Mouse (Mus musculus) neural tube, embryonic 10.5 days (tissue): ENCODE results near the gene Map4k3.
A peak's percentile ranks its signal among the peaks of the same experiment; 100 is the strongest.
"Not testable (repeated sequence)": the region's sequence is repeated elsewhere in the genome, so short reads cannot be mapped to it uniquely, and the experiment has no call there.

Experiments used
- DNase-seq: peaks from one replicate; pipeline ENCODE4 v3.0.0-alpha.2; 2017; ENCODE audit warnings: low spot score; ENCODE audit errors: extremely low spot score

The Map4k3 gene

DNA sequence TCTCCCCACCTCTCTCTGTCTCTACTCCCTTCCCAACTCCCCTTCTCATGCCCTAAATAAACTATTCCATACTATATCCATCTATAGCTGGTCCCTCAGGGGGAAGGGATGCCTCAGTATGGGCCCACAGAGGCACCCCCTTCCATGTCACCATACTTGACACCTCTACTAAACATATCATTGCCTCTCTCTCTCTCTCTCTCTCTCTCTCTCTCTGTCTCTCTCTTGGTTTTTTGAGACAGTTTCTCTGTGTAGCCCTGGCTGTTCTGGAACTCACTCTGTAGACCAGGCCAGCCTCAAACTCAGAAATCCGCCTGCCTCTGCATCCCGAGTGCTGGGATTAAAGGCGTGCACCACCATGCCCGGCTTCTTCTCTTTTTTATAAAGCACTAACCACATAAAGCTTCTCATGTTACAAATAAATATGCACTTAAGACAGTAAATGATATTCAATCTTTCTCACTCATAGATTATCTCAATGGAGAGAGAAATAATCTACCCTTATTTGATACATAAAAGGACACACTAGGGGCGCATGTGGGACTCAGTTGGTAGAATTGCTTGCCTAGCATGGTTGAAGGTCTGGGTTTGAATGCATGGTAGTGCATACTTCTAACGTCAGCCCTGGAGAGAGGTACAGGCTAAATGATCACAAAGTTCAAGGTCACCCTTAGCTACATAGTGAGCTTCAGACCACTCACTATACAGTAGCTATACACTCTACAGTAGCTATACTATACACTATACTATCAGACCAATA, 159.3 kb downstream of the Map4k3 start:
- DNase-seq = no peak

DNA sequence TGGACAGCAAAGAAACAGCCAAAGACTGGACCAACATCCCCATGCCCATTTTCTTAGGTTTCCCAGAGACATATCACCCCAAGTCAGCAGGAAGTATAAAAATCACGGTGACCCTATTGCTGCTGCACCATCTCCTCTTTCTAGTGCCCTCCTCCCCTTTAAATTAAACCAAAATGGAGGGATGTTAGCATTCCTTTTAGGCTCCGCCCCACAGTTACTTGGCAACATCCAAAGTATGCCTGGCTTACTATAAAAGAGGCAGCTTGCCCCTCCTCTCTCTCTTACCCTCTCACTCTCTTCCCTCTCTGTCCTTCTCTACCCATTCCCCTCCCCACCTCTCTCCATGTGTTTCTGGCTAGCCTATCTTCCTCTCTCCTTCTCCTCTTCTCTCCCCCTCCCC, 159.8 kb downstream of the Map4k3 start:
- no peak for DNase-seq

DNA sequence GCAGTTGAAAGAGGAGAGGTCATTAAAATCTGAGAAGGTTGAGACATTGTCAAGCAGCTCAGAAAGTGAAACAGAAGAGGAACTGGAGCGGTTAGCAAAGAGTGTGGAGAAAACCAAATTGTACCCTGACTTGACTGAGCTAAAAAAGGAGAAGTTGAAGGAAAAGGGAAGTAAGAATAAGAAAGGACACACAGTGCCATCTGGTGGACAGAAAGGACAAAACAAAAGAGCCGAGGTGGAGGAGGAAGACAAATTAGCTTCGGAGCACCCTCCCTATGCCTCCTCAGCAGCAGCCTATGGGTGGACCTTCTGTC, 163.7 kb downstream of the Map4k3 start:
- no peak for DNase-seq

DNA sequence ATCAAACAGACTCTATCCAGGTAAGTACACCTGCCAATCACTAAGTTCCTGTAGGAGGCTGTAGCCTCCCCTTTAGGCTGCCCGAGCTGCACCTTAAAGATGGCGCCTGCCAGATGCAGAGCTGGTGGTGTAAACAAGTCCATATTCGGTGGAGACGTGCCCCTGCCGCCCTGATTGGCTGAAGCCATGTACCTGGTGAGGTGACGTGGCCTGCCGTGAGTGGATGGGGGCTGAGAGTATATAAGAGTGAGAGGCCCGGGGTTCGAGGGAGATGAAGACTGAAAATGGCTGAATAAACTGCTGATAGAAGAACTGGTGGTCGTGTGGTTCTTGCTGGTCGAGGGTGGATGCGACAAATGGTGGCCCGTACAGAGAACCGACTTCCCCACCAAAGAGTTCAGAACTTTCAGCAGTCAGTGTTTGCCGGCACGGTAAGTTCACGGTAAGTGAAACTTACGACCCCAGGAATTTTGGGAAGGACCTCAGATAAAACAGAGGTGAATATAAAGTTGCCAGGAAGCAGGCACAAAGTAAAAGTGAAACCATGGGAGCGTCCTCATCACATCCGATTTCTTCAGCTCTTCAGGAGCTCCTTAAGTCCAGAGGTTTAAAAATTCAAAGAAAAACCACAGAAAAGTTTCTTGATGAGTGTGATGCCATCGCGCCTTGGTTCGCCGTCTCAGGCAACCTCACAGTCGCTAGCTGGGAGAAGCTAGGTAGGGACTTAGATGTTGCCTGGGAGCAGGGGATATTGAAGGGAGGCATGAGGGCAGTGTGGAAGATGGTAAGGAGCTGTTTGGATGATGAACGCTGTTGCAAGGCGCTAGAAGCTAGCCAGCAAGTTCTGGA, 164.3 kb downstream of the Map4k3 start:
- not testable (repeated sequence) for DNase-seq

DNA sequence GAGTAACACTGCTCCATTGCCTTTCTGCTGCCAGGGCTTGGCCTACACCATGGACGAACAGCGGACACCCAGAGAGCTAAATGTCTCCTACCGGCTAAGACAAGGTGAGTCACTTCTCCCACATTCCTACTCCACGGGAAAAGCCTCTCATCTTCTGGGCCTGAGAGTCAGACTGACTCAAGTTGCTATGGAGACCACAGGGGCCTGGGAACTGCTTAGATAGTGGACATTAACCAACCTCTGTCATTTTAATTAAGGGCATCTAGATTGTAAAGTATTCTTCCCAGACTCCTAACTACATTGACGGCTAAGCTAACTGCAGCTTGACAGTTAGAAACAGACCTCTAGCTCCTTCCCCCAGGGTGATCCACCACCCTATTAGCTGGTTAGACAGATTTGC, 165.5 kb downstream of the Map4k3 start:
- no peak for DNase-seq

DNA sequence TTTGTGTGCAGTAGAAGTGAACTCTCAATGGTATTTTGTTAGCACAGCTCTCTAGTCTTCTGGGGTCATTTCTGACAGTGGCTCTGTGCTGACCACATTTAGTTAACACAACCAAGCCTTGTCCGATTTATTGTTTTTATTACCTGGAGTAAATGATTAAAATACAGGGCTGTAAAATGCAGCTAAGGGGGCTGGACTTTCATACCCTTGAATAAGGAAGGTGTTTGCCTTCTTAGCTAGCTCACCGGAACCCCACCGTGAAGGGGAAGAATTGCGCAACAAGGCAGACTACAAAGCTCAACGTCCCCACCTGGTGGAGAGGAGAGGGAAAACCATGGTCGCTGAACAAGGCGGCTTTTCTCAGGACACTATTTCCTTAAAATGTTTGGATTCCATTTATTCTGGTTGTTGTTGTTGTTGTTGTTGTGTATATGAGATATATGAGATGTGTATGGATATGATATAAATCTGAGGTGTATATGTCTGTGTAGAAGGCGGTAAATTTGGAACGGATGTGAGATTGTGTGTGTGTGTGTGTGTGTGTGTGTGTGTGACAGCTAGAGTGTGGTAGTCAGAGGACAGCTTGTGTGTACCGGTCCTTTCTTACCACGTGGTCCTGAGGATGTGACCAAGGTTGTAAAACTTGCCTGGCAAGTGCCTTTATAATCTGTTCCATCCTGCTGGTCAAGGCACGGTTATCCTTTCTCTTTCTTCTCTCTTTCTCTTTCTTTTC, 167.4 kb downstream of the Map4k3 start:
- peak; percentile 66 for DNase-seq

DNA sequence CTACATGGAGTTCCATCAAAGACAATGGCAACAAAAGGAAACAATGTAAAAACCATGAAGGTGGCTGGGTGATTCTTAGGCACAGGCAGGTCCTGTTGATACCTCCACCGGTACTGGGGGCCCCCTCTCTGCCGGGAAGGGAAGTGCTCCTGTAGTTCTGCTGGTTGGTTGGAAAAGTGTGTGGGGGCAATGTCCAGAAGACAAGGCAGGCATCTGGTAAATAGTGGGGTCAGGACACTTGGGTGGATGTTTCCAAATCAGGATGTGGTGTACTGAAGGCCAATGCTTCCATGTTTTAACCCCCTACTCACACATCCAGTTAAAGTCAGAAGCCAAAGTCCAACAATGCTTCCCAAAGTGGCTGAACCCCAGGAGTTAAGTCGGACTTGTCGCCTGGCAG, 168.5 kb downstream of the Map4k3 start:
- DNase-seq = no peak

DNA sequence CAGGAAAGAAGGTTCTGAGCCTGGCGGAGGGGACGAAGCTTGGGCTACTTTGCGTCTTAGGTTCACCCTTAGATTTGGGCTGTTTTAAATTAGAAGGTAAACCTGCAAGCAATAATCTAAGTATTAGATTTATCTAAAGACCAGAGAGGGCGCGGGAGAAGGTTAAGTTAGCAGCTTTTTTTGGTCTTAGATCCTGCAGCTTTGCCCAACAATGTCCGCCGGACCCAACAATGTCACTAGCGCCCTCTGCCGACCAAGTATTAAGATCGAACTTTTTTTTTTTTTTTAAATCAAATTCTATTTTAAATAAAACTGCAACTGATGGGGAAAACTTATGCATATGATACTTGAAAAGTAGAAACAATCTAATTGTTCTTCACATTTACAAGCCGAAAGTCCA, 169.2 kb downstream of the Map4k3 start:
- no peak for DNase-seq

DNA sequence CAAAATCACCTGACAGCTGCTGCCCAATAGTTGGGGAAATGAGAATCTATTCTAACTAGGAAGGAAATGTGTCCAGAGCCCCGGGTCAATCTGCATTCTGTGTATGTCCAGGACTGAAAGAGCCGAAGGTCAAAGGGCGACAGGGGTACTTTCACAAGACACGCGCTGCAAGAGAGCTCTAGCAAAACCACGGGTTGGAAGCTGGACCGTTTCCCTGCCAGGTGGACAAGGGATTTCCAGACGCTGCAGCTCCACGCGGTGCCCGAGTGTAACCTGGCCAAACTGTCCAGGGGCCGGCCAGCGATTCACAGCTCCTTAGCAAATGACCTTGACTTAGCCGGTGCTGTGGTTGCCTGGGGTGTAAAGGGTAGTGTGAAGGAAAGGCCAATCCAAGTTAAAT, 169.7 kb downstream of the Map4k3 start:
- no peak for DNase-seq

DNA sequence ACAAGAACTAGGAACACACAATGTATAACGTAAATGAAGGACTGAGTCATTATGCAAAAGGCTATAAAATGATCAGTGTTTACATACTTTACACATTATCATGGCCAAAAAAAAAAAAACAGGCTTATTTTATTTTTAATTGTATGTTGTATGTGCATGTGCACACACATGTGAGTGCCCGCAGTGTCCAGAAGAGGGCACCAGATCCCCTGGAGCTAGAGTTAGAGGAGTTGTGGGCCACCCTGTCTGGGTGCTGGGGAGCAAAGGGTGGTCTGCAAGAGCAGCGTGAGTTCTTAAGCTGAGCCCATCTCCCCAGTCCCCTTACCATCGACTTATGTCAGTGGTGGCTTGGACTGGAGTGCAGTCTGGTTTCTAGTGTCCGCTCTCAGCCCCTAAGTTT, 170.8 kb downstream of the Map4k3 start:
- no peak for DNase-seq

DNA sequence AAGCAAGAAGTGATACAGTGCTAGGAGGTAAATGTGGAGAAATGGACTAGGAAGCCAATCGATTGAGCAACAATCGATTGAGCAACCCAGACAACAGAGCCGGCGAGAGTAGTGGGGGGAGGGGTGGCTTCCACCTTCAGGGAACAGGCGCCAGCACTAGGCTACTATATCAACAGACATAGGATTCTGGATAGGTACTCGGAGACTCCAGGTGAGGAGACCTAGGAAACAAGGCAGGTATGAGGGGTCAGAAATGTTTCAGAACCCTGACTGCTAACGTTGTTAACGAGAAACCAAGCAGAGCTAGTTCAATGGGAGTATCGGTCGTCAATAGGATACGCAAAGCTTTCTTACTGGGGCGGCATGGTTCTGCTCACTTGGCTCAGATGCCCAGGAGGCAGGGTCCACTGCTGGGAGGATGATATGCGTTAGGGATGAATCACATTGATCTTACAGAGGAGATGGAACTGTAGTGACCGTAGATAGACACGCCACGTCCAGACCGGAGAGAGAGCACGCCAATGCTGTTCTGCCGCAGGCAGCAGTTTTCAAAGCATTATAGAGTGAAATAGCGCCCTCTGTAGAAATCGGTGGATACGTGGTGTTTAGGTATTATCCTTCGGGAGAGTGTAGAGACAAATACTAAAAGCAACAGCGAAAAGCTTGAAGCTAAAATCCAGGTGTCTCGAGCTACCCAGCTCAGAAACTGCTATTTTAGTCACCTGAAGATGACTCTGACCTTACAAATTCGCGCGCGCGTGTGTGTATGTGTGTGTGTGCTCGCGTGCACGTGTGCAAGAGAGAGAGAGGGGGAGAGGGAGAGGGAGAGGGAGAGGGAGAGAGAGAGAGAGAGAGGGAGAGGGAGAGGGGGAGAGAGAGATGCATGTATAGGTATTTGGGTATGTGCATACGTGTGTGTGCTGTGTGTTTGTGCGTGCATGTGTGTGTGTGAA, 174.7 kb downstream of the Map4k3 start:
- DNase-seq = peak; percentile 75

DNA sequence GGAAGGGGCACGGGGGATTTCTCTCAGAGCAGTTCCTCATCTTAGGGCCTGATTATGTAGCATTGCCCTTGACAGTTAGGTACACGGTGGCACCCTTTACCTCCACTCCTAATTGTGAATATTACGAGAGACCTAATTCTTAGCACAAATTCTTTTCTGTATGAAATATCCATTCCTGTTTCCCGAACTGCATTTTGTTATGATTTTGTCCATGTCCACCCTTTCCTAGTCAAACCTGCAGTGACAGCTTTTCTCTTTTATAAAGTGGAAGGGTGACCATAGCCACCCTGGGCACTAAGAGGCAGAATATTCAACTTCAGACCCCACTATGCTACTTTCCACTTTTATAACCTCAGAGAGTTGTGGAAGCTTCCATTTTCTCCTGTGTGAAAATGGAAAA, 175.6 kb downstream of the Map4k3 start:
- DNase-seq = no peak

DNA sequence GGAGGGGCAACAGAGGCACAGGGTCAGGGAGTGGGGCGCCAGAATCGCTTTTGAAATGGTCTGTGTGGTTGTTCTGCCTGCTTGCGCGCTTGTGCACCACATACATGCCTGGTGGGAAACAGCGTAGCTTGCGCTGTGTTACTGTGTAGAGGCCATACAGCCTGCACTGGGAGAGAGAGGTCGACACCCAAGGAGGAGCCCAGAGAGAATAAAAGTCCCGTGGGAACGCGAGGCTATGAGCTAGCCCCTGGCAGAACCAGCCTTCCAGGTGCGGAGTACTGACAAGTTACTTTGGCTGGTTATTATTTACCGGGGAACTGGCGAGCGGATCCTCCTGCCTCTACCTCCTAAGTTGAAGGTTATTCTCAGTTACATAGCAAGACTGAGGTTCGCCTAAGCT, 177.3 kb downstream of the Map4k3 start:
- DNase-seq = no peak

DNA sequence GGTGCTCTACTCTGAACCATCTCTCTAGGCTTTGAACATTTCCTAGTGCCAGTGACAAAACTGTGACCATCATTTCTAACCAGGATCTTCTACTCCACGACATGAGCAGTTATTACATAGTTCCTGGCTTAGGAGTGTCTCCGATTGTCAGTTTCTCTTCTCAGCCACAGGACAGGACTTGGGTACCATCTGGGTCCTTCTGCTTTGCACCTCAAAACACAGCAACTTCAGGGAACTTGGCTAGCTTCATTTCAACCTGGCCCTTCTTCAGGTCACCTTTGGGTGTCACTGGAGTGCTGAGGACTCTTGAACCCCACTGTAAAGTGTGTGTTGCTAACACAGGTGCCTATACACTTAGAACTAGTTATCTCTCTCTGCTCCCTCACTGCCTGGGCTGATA, 181.4 kb downstream of the Map4k3 start:
- no peak for DNase-seq

DNA sequence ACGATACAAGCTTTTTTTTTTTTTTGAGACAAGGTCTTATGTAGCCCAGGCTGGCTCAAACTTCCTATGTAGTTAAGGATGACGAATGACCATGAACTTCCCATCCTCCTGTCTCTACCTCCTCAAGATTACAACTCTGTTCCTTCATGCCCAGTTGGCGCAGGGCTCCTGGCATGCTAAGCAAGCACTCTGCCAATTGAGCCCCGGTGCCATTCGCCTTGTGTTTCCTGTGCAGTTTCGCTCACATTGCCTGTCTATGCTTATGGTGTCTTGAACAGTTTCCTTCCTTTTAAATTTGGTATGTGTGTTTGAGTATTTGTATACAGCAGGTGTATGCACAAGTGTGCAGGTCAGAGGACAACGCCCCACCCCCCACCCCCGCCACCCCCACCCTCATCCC, 182.1 kb downstream of the Map4k3 start:
- DNase-seq = no peak

DNA sequence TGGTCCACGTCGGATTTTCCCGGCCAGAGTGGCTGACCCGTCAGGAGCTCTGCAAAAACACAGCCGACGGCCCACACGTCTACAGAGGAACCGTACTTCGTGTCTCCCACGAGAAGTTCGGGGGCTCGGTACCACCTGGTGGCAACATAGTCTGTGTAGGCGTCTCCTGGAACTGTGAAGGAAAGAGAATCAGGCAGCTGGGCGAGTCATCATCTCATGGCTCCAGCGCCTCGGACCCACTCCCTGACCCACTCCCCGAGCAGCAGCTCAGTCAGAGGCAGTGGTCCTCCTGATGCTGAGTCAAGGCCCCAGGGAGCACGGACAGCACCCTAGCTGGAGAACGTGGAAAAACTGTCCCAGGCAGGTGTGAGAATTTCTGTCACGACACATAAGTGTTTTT, 184.6 kb downstream of the Map4k3 start:
- DNase-seq = no peak

DNA sequence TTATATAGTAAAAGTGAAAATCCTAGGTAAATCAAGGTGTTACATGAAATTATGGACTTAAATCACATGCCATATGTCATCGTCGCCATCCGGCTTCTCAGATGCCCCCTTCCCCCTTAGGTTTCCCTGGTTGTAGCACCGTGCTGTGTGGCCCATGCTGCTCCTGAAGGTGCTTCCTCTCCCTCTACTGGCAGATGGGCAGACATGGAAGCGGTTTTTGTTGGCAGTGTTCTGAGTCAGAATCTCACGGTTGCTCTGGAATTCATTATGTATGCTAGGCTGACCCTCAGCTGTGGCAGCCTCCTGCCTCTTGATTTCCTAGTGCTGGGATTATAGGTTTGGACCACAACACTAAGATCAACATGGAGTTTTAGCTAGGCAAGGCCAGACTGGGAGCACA, 191.1 kb downstream of the Map4k3 start:
- DNase-seq = no peak

DNA sequence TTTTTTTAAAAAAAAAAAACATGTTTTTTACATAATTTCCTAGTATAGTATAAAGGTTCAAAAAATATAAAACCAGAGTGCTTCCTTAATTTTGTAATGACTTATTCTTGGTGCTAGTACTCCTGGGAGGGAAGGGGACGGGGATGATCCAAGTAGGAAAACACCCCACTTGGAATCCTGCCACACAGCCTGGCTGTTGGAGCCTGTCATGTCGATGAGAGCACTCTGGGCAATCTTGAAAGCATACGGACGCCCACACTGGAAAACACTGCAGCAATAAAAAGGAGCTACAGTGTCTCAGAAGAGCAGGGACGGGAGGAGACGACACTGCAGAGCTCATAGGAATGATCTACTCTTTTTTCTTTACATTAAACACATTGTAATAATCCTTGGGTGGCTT, 192.7 kb downstream of the Map4k3 start:
- no peak for DNase-seq

DNA sequence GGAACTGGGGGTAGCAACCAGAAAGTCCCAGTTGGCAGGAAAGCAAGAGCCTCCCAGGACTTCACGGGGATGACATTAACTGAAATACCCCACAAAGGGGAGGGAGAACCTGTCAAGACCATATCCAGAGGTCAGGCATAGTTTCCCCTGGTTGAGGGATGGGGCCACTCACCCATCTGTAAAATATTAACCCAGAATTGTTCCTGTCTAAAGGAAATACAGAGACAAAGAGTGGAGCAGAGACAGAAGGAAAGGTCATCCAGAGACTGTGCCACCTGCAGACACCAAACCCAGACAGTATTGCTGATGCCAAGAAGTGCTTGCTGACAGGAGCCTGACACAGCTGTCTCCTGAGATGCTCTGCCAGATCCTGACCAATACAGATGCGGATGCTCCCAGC, 196.9 kb downstream of the Map4k3 start:
- DNase-seq = not testable (repeated sequence)
